Mouse (Mus musculus) lung, embryonic 14.5 days (tissue): ENCODE results near the gene Hoxd4. TPM values are rescaled to one million over a fixed set of nuclear protein-coding genes. Genes with fewer than 3 reads are reported as not detected.

Source experiments
- ATAC-seq: fragments of 200-750 bp; cut with Nextera tagmentation; 2 replicates; pipeline ENCODE4 v1.8.0; 2017; ENCODE audit warnings: mild to moderate bottlenecking, moderate TSS enrichment, moderate library complexity; ENCODE audit not compliant: insufficient read depth
- DNase-seq: peaks from one replicate; pipeline ENCODE4 v3.0.0-alpha.2; 2015
- H3K27ac ChIP-seq: fragments of 300-500 bp; sonication (generic); 2 replicates; pipeline ENCODE4 v1.5.1; 2014; ENCODE audit warnings: low read depth, mild to moderate bottlenecking, moderate library complexity
- H3K27me3 ChIP-seq: fragments of 300-500 bp; sonication (generic); 2 replicates; pipeline ENCODE4 v1.6.1; 2014; ENCODE audit warnings: low read length, control low read depth; ENCODE audit not compliant: insufficient read depth
- H3K36me3 ChIP-seq: fragments of 300-500 bp; sonication (generic); 2 replicates; pipeline ENCODE4 v1.6.1; 2014; ENCODE audit warnings: control low read depth; ENCODE audit not compliant: insufficient read depth
- H3K4me1 ChIP-seq: fragments of 300-500 bp; sonication (generic); 2 replicates; pipeline ENCODE4 v1.6.1; 2014; ENCODE audit warnings: antibody characterized with exemption, control low read depth; ENCODE audit not compliant: insufficient read depth
- H3K4me2 ChIP-seq: fragments of 300-500 bp; sonication (generic); 2 replicates; pipeline ENCODE4 v1.6.1; 2014; ENCODE audit warnings: mild to moderate bottlenecking
- H3K4me3 ChIP-seq: fragments of 300-500 bp; sonication (generic); 2 replicates; pipeline ENCODE4 v1.5.1; 2014; ENCODE audit warnings: low read depth, low read length
- H3K9ac ChIP-seq: fragments of 300-500 bp; sonication (generic); 2 replicates; pipeline ENCODE4 v1.6.1; 2014
- H3K9me3 ChIP-seq: fragments of 300-500 bp; sonication (generic); 2 replicates; pipeline ENCODE4 v1.6.1; 2016; ENCODE audit warnings: low read depth, low read length, control low read depth
- CTCF ChIP-seq: IDR thresholded peaks from 2 replicates; pipeline ENCODE4 v1.5.1; 2016; ENCODE audit warnings: antibody characterized with exemption, low read depth
- WGBS: fragments of 180-500 bp; shearing (Covaris S2); extraction: QIAGEN DNeasy Blood & Tissue Kit; methylation state at CpG from one replicate; pipeline ENCODE4 v1.1.7; 2014; 5-methylcytosine and 5-hydroxymethylcytosine counted together
- polyA plus RNA-seq: library from polyadenylated mRNA; unstranded; fragments of >200 nt; fragmentation: Nextera tagmentation; extraction: Ambion mirVana; gene quantifications from 2 replicates; pipeline ENCODE4 v1.2.1, GENCODE M21; 2014

The Hoxd4 gene
- polyA plus RNA-seq, 1 experiment from 2014 or later = not detected

- Histone ChIP-seq H3K27ac (no peak within 1 kb of the TSS), H3K9ac (no peak within 1 kb of the TSS), H3K4me2 (no peak within 1 kb of the TSS), H3K4me1 (no peaks in the 10 kb centered on the region), H3K9me3 (no peaks in the 10 kb centered on the region), H3K36me3 (no peaks in the 10 kb centered on the region), H3K27me3 (peaks cover 100% of the 10 kb centered on the region), H3K4me3 (no peak within 1 kb of the TSS)
- ATAC-seq (no peak), DNase-seq (no peak)
- no peak for TF ChIP-seq CTCF
- WGBS = 1% methylated on average over 47 of the region's 47 CpGs
Measured at GRCm38 (mm10) chr2:74674881-74675665, 36.7 kb upstream of the Hoxd4 start, which contains the start of gene Hoxd12. Hoxd12 (plus strand) TSS chr2:74675013.

DNA sequence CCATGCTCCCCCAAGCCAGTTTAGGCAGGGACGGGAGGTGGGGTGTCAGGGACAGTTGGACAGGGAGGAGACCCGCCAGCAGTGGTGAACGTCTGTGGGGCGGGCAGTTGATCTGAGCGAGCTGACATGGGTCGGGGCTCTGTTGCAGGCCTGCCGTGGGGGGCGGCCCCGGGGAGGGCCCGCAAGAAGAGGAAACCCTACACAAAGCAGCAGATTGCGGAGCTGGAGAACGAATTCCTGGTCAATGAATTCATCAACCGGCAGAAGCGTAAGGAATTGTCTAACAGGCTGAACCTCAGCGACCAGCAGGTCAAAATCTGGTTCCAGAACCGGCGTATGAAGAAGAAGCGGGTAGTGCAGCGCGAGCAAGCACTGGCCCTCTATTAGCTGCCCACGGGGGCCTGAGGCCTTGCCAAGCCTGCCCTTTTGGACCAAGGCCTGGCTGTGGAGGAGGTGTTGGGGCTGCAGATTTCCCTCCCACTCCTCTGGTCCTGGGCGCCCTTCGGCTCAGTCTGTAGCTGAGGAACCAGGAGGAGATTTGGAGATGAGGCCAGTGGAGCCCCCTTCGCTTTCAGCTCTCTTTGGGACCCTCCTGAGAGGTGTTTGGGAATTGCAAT lies 36.0 kb upstream of the Hoxd4 start:
- Histone ChIP-seq H3K4me3 (no peak overlapping the region), H3K9me3 (no peaks in the 10 kb centered on the region), H3K27ac (no peak overlapping the region), H3K4me1 (no peaks in the 10 kb centered on the region), H3K27me3 (peaks cover 100% of the 10 kb centered on the region), H3K36me3 (no peaks in the 10 kb centered on the region), H3K9ac (no peak overlapping the region), H3K4me2 (no peak overlapping the region)
- TF ChIP-seq CTCF = no peak
- ATAC-seq = no peak
- WGBS = 5% methylated on average over 24 of the region's 24 CpGs
- DNase-seq = no peak

DNA sequence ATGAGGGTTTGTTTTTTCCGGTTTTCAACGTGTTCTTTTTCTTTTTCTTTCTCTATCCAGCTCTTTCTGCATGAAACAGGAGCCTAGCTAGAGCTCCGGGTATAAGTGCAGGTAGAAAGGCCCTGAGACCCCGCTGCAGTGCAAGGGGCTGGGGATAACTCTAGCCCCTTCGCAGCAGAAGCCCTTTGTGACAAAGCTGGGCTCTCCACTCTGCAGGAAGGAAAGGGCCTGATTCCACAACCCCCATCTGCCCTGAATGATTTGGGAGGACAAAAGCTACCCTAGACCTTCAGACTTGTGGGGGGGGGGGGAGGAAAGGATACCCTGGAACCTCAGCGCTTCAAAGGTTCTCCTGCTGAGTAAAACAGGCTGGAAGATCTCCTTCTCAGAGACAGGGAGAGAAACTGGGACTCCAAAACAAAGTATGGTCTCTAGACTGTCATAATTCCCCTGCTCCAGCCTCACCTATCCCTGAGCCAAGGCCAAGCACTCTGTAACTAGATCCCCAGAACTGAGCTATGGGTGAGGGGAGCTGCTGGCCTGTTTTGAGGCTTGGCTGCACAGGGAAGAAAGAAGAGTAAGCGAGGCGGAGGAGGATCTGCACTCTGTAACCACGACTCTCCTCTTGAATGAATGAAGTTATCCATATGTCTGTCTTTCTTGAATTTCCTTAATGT lies 35.2 kb upstream of the Hoxd4 start:
- TF ChIP-seq CTCF = no peak
- Histone ChIP-seq H3K36me3 (no peaks in the 10 kb centered on the region), H3K9ac (no peak overlapping the region), H3K4me3 (no peak overlapping the region), H3K4me1 (no peaks in the 10 kb centered on the region), H3K4me2 (no peak overlapping the region), H3K27me3 (peaks cover 100% of the 10 kb centered on the region), H3K9me3 (no peaks in the 10 kb centered on the region), H3K27ac (no peak overlapping the region)
- DNase-seq = no peak
- 4% methylated on average over 9 of the region's 9 CpGs for WGBS
- no peak for ATAC-seq

DNA sequence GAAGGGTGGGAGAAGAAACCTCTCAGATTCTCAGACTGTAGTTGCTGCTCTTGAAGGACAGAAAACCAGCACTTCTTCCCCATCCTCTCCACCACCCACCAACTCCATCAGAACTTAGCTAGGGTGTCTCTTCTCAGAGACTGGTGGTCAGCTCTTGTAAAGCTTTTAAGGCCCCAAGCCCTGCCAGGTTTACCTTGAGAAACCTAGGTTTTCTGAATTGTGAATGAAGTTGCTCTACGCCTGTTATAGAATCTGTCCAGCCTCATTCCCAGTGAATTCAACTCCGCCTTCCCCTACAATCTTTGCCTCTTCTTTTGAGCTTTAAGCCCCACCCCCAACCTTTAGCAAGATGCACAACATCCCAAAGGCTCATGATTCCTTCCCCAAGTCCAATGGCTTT lies 34.6 kb upstream of the Hoxd4 start:
- peaks cover 100% of the 10 kb centered on the region for H3K27me3 ChIP-seq

DNA sequence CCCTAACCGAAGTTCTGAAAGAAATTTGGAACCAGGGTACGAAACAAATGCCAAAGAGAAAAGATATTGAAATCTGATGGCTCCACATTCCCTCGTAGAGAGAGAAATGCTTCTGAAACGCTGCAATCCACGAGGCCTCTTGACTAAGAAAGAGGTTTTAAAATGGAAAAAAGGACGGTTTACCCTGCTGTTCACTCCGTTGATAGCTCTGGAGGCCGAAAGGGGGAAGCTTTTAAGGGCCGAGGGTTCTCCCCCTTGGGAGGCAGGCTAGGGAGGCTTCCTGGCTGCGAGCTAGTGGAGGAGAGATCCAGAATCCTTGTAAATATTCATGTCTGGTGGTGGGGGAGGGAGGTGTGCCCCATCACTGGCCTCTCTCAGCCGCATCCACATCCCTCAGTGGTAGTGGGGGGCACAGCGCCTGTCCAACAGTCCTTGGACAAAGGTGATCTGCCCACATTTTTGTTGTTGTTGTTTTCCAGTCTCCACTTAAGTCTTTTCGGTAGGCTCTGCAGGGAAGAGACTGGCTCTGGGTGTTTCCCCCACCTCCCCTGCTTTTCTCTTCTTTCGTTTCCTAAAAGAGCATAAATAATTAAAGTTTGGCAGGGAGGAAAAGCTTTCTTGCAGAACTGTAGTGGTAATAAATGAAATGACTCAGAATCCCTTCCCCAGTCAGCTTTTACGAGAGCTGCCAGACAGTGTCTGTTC lies 32.7 kb upstream of the Hoxd4 start, which contains the start of gene Hoxd11:
TSS of gene Hoxd11 (plus strand) at position 667 of the 705 bp plus-strand sequence.
- no peak for DNase-seq
- H3K4me2 ChIP-seq = no peak within 1 kb of the TSS; the same call in 1 of the 2 replicates

More for the DNA sequence above, 34.6 kb upstream of the Hoxd4 start:
- H3K4me2 ChIP-seq = no peak overlapping the region
- no peak overlapping the region for H3K9ac ChIP-seq
- WGBS = 14% methylated on average over 2 of the region's 2 CpGs
- H3K36me3 ChIP-seq = no peaks in the 10 kb centered on the region
- H3K9me3 ChIP-seq = no peaks in the 10 kb centered on the region
- ATAC-seq (no peak), DNase-seq (no peak)
- H3K4me1 ChIP-seq = no peaks in the 10 kb centered on the region
- TF ChIP-seq CTCF = no peak
- H3K27ac ChIP-seq = no peak overlapping the region
- no peak overlapping the region for H3K4me3 ChIP-seq

DNA sequence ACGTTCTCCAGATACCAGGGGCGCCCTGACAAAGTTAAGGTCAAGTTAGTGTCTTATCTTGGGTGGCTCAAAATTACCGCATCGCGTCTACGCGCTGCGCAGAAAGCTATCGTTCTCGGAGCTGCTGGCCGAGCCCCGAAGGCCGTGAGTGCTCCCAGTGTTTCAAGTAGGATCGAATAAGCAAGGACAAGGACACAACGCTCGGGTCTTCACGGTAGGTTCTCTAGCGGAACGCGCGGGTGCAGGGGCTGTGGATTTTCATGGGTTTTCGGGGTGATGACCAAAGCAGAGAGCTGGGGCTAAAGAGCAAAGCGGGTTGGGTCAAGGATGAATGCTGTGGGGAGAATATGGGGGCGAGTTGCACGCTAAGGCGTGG lies 32.1 kb upstream of the Hoxd4 start:
- no peak for TF ChIP-seq CTCF
- WGBS = 1% methylated on average over 26 of the region's 26 CpGs
- H3K4me2 ChIP-seq = no peak overlapping the region; the same call in 1 of the 2 replicates
- H3K9ac ChIP-seq = no peak overlapping the region
- no peak overlapping the region; the same call in 1 of the 2 replicates for H3K4me3 ChIP-seq
- ATAC-seq = no peak
- no peaks in the 10 kb centered on the region for H3K9me3 ChIP-seq
- no peaks in the 10 kb centered on the region for H3K4me1 ChIP-seq
- peaks cover 100% of the 10 kb centered on the region for H3K27me3 ChIP-seq
- H3K36me3 ChIP-seq = no peaks in the 10 kb centered on the region
- no peak overlapping the region for H3K27ac ChIP-seq
- DNase-seq = no peak

More for the DNA sequence above, 32.7 kb upstream of the Hoxd4 start, which contains the start of gene Hoxd11:
- 2% methylated on average over 15 of the region's 15 CpGs for WGBS
- no peak for TF ChIP-seq CTCF
- ATAC-seq = no peak
- H3K36me3 ChIP-seq = no peaks in the 10 kb centered on the region
- peaks cover 100% of the 10 kb centered on the region for H3K27me3 ChIP-seq
- no peaks in the 10 kb centered on the region for H3K9me3 ChIP-seq
- no peak within 1 kb of the TSS for H3K9ac ChIP-seq
- H3K4me1 ChIP-seq = no peaks in the 10 kb centered on the region
- H3K4me3 ChIP-seq = no peak within 1 kb of the TSS; the same call in 1 of the 2 replicates
- H3K27ac ChIP-seq = no peak within 1 kb of the TSS
